Mouse (Mus musculus) heart, postnatal 10 days (tissue): ENCODE results near the gene Tmem204. TPM values are rescaled to one million over a fixed set of nuclear protein-coding genes. Genes with fewer than 3 reads are reported as not detected.

Experiments
- DNase-seq, 2 experiments: peaks; one replicate each; pipeline ENCODE4 v3.0.0; 2021
- intact Hi-C: fragments of 180-260 bp; cut with DNase I; formaldehyde crosslinking; loops from one replicate; pipeline ENCODE4 v1.15.1; 2025
- total RNA-seq, 2 experiments: library from RNA; stranded (reverse); gene quantifications; 2 replicates each; pipeline ENCODE4 v1.2.3; 2021

The Tmem204 gene
- total RNA-seq, 2 experiments from 2014 or later: 42.1 to 42.2 TPM

- intact Hi-C loops: loop anchor here (5.0 kb wide), 2 partner anchors 74 to 256 kb away; partner anchors contain the start of gene Ube2i
Observed at GRCm38 (mm10) chr17:25016292-25017132, 66.9 kb downstream of the Tmem204 start.

GRCm38 (mm10) chr17:25015655-25016291 is 67.6 kb downstream of the Tmem204 start, which contains the start of the genes Cramp1l and Ift140:
Gene Cramp1l (minus strand): TSS chr17:25015788.
Gene Ift140 (plus strand): TSS chr17:25016085.
- peak; percentile 99 for DNase-seq
- intact Hi-C loops: loop anchor here (5.0 kb wide), 2 partner anchors 73 to 257 kb away; partner anchors contain the start of gene Ube2i

More at GRCm38 (mm10) chr17:25016292-25017132, 66.9 kb downstream of the Tmem204 start:
- peak; percentile 56 to 89 for DNase-seq

GRCm38 (mm10) chr17:25014841-25015570 is 68.4 kb downstream of the Tmem204 start:
- DNase-seq: peak in 1 of 2 experiments; percentile 68
- intact Hi-C loops: loop anchor here (1.0 to 5.0 kb wide), 4 partner anchors 53 to 257 kb away; partner anchors contain the start of genes Jpt2, Tmem204 and Ube2i

- intact Hi-C loops: loop anchor here (1.0 to 5.0 kb wide), 2 partner anchors 52 to 69 kb away; partner anchors contain the start of genes Jpt2 and Tmem204
- DNase-seq: peak; percentile 43 to 54
Observed at GRCm38 (mm10) chr17:25013606-25014501, 69.5 kb downstream of the Tmem204 start.

Other genes with a start within 250 kb of the Tmem204 start
- gene Hagh, start 243.4 kb downstream of the Tmem204 start, total RNA-seq: 100 to 1,000 TPM; 110 to 117 TPM
- 10 to 100 TPM; 62.4 to 66.0 TPM for gene Fahd1, start 233.2 kb downstream of the Tmem204 start, total RNA-seq
- gene Igfals, start 217.6 kb downstream of the Tmem204 start, total RNA-seq: 10 to 100 TPM in 1 of 2 experiments, 1 to 10 TPM in 1; 9.9 to 14.0 TPM
- gene Nubp2, start 197.2 kb downstream of the Tmem204 start, total RNA-seq: 10 to 100 TPM; 27.0 to 27.8 TPM
- gene Spsb3, start 196.9 kb downstream of the Tmem204 start, total RNA-seq: 10 to 100 TPM; 41.3 to 45.8 TPM
- gene Eme2, start 188.5 kb downstream of the Tmem204 start, total RNA-seq: 10 to 100 TPM; 17.1 to 23.7 TPM
- gene Mrps34, start 188.5 kb downstream of the Tmem204 start, total RNA-seq: 100 to 1,000 TPM; 114 to 116 TPM
- gene Nme3, start 187.1 kb downstream of the Tmem204 start, total RNA-seq: 10 to 100 TPM; 45.4 to 54.6 TPM
- gene Mapk8ip3, start 146.6 kb downstream of the Tmem204 start, total RNA-seq: 10 to 100 TPM; 64.0 to 66.9 TPM
- 10 to 100 TPM; 19.4 to 22.9 TPM for gene Jpt2, start 122.9 kb downstream of the Tmem204 start, total RNA-seq
- 10 to 100 TPM; 15.2 to 15.9 TPM for gene Cramp1l, start 67.8 kb downstream of the Tmem204 start, total RNA-seq
- 1 to 10 TPM; 7.3 to 7.8 TPM for gene Ift140, start 67.5 kb downstream of the Tmem204 start, total RNA-seq
- gene Telo2, start 32.4 kb upstream of the Tmem204 start, total RNA-seq: 10 to 100 TPM; 15.2 to 16.8 TPM
- gene Ptx4, start 37.2 kb upstream of the Tmem204 start, total RNA-seq: 1 to 10 TPM; 1.9 to 4.6 TPM
- 10 to 100 TPM; 27.7 to 28.8 TPM for gene Clcn7, start 49.8 kb upstream of the Tmem204 start, total RNA-seq
- gene Ccdc154, start 78.9 kb upstream of the Tmem204 start, total RNA-seq: under 1 TPM in 1 of 2 experiments, not detected in 1; 0.10 TPM
- gene Gm38655, start 91.9 kb upstream of the Tmem204 start, total RNA-seq: not detected
- 10 to 100 TPM; 18.4 to 18.8 TPM for gene BC003965, start 101.0 kb upstream of the Tmem204 start, total RNA-seq
- gene Unkl, start 104.8 kb upstream of the Tmem204 start, total RNA-seq: 10 to 100 TPM in 1 of 2 experiments, 1 to 10 TPM in 1; 10.0 to 10.1 TPM
- gene Gnptg, start 156.5 kb upstream of the Tmem204 start, total RNA-seq: 10 to 100 TPM; 11.3 to 13.9 TPM
- 10 to 100 TPM; 12.7 to 13.8 TPM for gene Tsr3, start 156.6 kb upstream of the Tmem204 start, total RNA-seq
- gene Baiap3, start 172.8 kb upstream of the Tmem204 start, total RNA-seq: under 1 TPM; 0.27 to 0.34 TPM
- 100 to 1,000 TPM; 166 to 173 TPM for gene Ube2i, start 191.0 kb upstream of the Tmem204 start, total RNA-seq
- 1 to 10 TPM; 1.3 to 2.1 TPM for gene Prss34, start 214.8 kb upstream of the Tmem204 start, total RNA-seq
- not detected for gene Prss28, start 225.1 kb upstream of the Tmem204 start, total RNA-seq
- gene Prss29, start 235.1 kb upstream of the Tmem204 start, total RNA-seq: not detected